Mouse (Mus musculus) kidney, adult 18-20 months (tissue): ENCODE measurements around the gene Slc2a3.

ENCODE experiments used
- DNase-seq: peaks from one replicate; pipeline ENCODE4 v3.0.0; 2021

The Slc2a3 gene

GRCm38 (mm10) chr6:122801301-122801800 is at the start of gene Slc2a3:
Slc2a3 (minus strand) TSS chr6:122801640.
- peak; percentile 44 for DNase-seq

GRCm38 (mm10) chr6:122843759-122844158 is 42.3 kb upstream of the Slc2a3 start:
- no peak for DNase-seq

- no peak for DNase-seq
Observed at GRCm38 (mm10) chr6:122837539-122837938, 36.1 kb upstream of the Slc2a3 start.

- DNase-seq: no peak
Observed at GRCm38 (mm10) chr6:122836974-122837373, 35.5 kb upstream of the Slc2a3 start.

- peak; percentile 63 for DNase-seq
Observed at GRCm38 (mm10) chr6:122834365-122834764, 32.9 kb upstream of the Slc2a3 start.

GRCm38 (mm10) chr6:122832880-122833279 is 31.4 kb upstream of the Slc2a3 start:
- DNase-seq: no peak

- peak; percentile 37 for DNase-seq
Observed at GRCm38 (mm10) chr6:122828086-122828485, 26.6 kb upstream of the Slc2a3 start.

GRCm38 (mm10) chr6:122825923-122826742 is 24.7 kb upstream of the Slc2a3 start:
- peak; percentile 60 for DNase-seq

GRCm38 (mm10) chr6:122825166-122825565 is 23.7 kb upstream of the Slc2a3 start:
- DNase-seq: no peak

GRCm38 (mm10) chr6:122824086-122824485 is 22.6 kb upstream of the Slc2a3 start:
- peak; percentile 26 for DNase-seq

- no peak for DNase-seq
Observed at GRCm38 (mm10) chr6:122821822-122822221, 20.4 kb upstream of the Slc2a3 start.

GRCm38 (mm10) chr6:122820799-122821650 is 19.6 kb upstream of the Slc2a3 start:
- DNase-seq: peak; percentile 33

- DNase-seq: peak; percentile 41
Observed at GRCm38 (mm10) chr6:122820071-122820798, 18.8 kb upstream of the Slc2a3 start.

- peak; percentile 86 for DNase-seq
Observed at GRCm38 (mm10) chr6:122819306-122820070, 18.0 kb upstream of the Slc2a3 start, which contains the start of gene Foxj2. Foxj2 (plus strand) TSS chr6:122819914.

- no peak for DNase-seq
Observed at GRCm38 (mm10) chr6:122813640-122814039, 12.2 kb upstream of the Slc2a3 start.

GRCm38 (mm10) chr6:122812716-122813115 is 11.3 kb upstream of the Slc2a3 start:
- no peak for DNase-seq

GRCm38 (mm10) chr6:122811771-122812600 is 10.5 kb upstream of the Slc2a3 start:
- peak; percentile 37 for DNase-seq

GRCm38 (mm10) chr6:122811280-122811652 is 9.8 kb upstream of the Slc2a3 start:
- DNase-seq: peak; percentile 95

- peak; percentile 95 for DNase-seq
Observed at GRCm38 (mm10) chr6:122810615-122811279, 9.3 kb upstream of the Slc2a3 start.

- no peak for DNase-seq
Observed at GRCm38 (mm10) chr6:122810022-122810614, 8.7 kb upstream of the Slc2a3 start.
